Mouse (Mus musculus) cerebellum, adult 11-12 months (tissue): ENCODE data around the gene Olfr1564.
"Not testable (repeated sequence)": the region's sequence is repeated elsewhere in the genome, so short reads cannot be mapped to it uniquely, and the experiment has no call there.

ENCODE experiments used
- DNase-seq: peaks from one replicate; pipeline ENCODE4 v3.0.0; 2022

The Olfr1564 gene

GRCm38 (mm10) chr17:33221590-33221989 lies at the start of gene Olfr1564:
TSS of gene Olfr1564 (minus strand) at chr17:33221690.
- no peak for DNase-seq

- DNase-seq: no peak
These were observed 47.4 kb upstream of the Olfr1564 start for GRCm38 (mm10) chr17:33268907-33269306.

- no peak for DNase-seq
These were observed 42.9 kb upstream of the Olfr1564 start, which contains the start of gene Olfr63 for GRCm38 (mm10) chr17:33264376-33264775. TSS of gene Olfr63 (plus strand) at chr17:33264676.

GRCm38 (mm10) chr17:33255319-33255657 lies 33.8 kb upstream of the Olfr1564 start:
- DNase-seq: not testable (repeated sequence)

GRCm38 (mm10) chr17:33254530-33255318 lies 33.2 kb upstream of the Olfr1564 start, which contains the start of gene Zfp955a:
TSS of gene Zfp955a (minus strand) at chr17:33255145.
- not testable (repeated sequence) for DNase-seq

GRCm38 (mm10) chr17:33236646-33237045 lies 15.2 kb upstream of the Olfr1564 start:
- DNase-seq: not testable (repeated sequence)

GRCm38 (mm10) chr17:33191002-33191401 lies 30.5 kb downstream of the Olfr1564 start, which contains the start of gene Olfr239:
TSS of gene Olfr239 (plus strand) at chr17:33191302.
- DNase-seq: not testable (repeated sequence)

- not testable (repeated sequence) for DNase-seq
These were observed 53.3 kb downstream of the Olfr1564 start, which contains the start of gene Olfr55 for GRCm38 (mm10) chr17:33168147-33168546. TSS of gene Olfr55 (plus strand) at chr17:33168447.
